Mouse (Mus musculus) midbrain, embryonic 13.5 days (tissue): ENCODE measurements at regions not wholly inside any gene's neighbourhood (a gene's known extent, or its start where the extent isn't known, plus 50 kb on each side); places are given as distances from the start of the nearest gene placed in this dataset.

Experiments used
- ATAC-seq: fragments of 200-750 bp; cut with Nextera tagmentation; 2 replicates; pipeline ENCODE4 v1.8.0; 2017; ENCODE audit warnings: mild to moderate bottlenecking, moderate TSS enrichment, moderate library complexity
- H3K27ac ChIP-seq: fragments of 300-500 bp; sonication (generic); 2 replicates; pipeline ENCODE4 v1.5.1; 2015; ENCODE audit warnings: inconsistent platforms, mild to moderate bottlenecking, moderate library complexity
- H3K27me3 ChIP-seq: fragments of 300-500 bp; sonication (generic); 2 replicates; pipeline ENCODE4 v1.6.1; 2015; ENCODE audit warnings: mild to moderate bottlenecking, inconsistent platforms
- H3K36me3 ChIP-seq: fragments of 300-500 bp; sonication (generic); 2 replicates; pipeline ENCODE4 v1.6.1; 2015; ENCODE audit warnings: mild to moderate bottlenecking, inconsistent platforms
- H3K4me1 ChIP-seq: fragments of 300-500 bp; sonication (generic); replicated peaks from 2 replicates; pipeline ENCODE4 v1.6.1; 2015; ENCODE audit warnings: inconsistent platforms
- H3K4me2 ChIP-seq: fragments of 300-500 bp; sonication (generic); replicated peaks from 2 replicates; pipeline ENCODE4 v1.6.1; 2015; ENCODE audit warnings: moderate library complexity, mild to moderate bottlenecking, inconsistent platforms
- H3K4me3 ChIP-seq: fragments of 300-500 bp; sonication (generic); replicated peaks from 2 replicates; pipeline ENCODE4 v1.5.1; 2015; ENCODE audit warnings: mild to moderate bottlenecking, inconsistent platforms
- H3K9ac ChIP-seq: fragments of 300-500 bp; sonication (generic); replicated peaks from 2 replicates; pipeline ENCODE4 v1.6.1; 2015; ENCODE audit warnings: mild to moderate bottlenecking, inconsistent platforms
- H3K9me3 ChIP-seq: fragments of 300-500 bp; sonication (generic); 2 replicates; pipeline ENCODE4 v1.6.1; 2016; ENCODE audit warnings: mild to moderate bottlenecking, inconsistent platforms
- WGBS: fragments of 180-500 bp; shearing (Covaris S2); methylation state at CpG from one replicate; pipeline ENCODE4 v1.1.7; 2015; 5-methylcytosine and 5-hydroxymethylcytosine counted together

- no peak overlapping the region for H3K4me2 ChIP-seq
- no peak overlapping the region for H3K9ac ChIP-seq
- H3K4me1 ChIP-seq = no peaks in the 10 kb centered on the region
- 93% methylated on average over 7 of the region's 7 CpGs for WGBS
- H3K27ac ChIP-seq = no peak overlapping the region
- no peak overlapping the region for H3K4me3 ChIP-seq
- H3K27me3 ChIP-seq = no peaks in the 10 kb centered on the region
- H3K9me3 ChIP-seq = no peaks in the 10 kb centered on the region
- ATAC-seq = no peak
- H3K36me3 ChIP-seq = no peaks in the 10 kb centered on the region
These were observed 131.8 kb downstream of the Gm10260 start for GRCm38 (mm10) chr13:97628608-97629007.

- no peaks in the 10 kb centered on the region for H3K27me3 ChIP-seq
- H3K4me2 ChIP-seq = no peak overlapping the region
- no peaks in the 10 kb centered on the region for H3K9me3 ChIP-seq
- H3K27ac ChIP-seq = no peak overlapping the region
- no peak overlapping the region for H3K4me3 ChIP-seq
- 95% methylated on average over 10 of the region's 10 CpGs for WGBS
- H3K9ac ChIP-seq = no peak overlapping the region
- no peaks in the 10 kb centered on the region for H3K4me1 ChIP-seq
- no peaks in the 10 kb centered on the region for H3K36me3 ChIP-seq
- ATAC-seq = no peak
These were observed 133.2 kb downstream of the Gm10260 start for GRCm38 (mm10) chr13:97627247-97627646.

DNA sequence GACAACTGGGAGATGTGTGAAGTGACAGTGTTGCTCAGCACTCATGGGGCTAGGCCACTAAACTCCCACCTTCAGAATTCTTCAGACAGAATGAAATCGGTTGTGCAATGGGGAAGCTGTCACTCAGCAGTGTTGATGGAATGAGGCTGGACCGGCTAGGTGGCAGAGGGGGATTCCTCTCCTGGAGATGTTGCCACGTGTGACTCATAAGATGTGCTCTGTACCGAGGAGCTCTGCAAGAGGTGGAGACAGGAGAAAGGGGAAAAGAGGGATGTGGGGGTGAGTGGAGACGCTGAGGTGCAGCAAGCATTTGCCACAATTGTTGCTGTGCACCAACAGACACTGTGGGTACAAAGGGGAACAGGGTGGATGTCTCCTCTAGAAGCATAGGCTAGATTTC lies 133.6 kb downstream of the Gm10260 start:
- H3K9me3 ChIP-seq = no peaks in the 10 kb centered on the region
- H3K4me3 ChIP-seq = no peak overlapping the region
- H3K27me3 ChIP-seq = no peaks in the 10 kb centered on the region
- H3K9ac ChIP-seq = no peak overlapping the region
- 86% methylated on average over 5 of the region's 5 CpGs for WGBS
- no peak overlapping the region for H3K4me2 ChIP-seq
- H3K4me1 ChIP-seq = no peaks in the 10 kb centered on the region
- no peak for ATAC-seq
- H3K27ac ChIP-seq = no peak overlapping the region
- no peaks in the 10 kb centered on the region for H3K36me3 ChIP-seq

DNA sequence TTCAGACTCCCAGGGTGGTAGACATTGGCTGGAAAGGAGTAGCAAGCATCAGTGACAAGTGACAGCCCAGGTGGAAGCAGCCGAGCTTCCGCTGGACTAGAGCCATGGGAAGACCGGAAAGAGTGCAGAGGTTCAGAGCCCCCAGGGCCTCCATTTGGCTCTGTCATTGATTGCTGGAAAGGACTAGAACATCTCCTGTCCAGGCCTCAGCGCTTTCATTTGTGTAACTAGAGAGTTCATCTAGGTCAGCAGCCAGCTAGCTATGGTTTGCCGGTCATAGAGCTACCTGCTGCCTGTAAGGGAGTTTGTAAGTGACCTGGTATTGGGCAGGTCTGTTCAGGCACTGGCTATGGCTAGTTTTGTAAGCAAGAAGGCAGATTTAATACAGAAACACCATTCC lies 134.3 kb downstream of the Gm10260 start:
- Histone ChIP-seq H3K4me3 (no peak overlapping the region), H3K9me3 (no peaks in the 10 kb centered on the region), H3K27ac (no peak overlapping the region), H3K4me1 (no peaks in the 10 kb centered on the region), H3K27me3 (no peaks in the 10 kb centered on the region), H3K36me3 (no peaks in the 10 kb centered on the region), H3K9ac (no peak overlapping the region), H3K4me2 (no peak overlapping the region)
- WGBS = 97% methylated on average over 5 of the region's 5 CpGs
- ATAC-seq = no peak

DNA sequence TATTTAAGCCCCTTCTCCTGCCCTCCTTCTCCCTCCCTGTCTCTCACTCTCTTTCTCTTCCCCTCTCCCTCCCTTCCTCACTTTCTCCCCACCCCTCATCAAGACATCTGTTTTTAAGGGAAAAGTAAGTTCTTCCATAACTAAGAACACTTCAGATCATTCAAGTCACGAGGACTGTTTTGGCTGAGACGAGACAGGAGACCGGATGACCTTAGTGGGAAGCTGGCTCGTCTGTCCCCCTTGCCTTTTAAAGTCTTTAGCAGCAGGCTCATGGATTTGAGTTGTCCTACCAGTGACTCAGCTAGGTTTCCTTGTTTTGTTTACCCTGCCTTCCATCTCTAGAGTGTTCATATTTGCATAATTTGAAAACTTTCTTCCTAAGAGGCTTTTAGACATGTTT lies 135.0 kb downstream of the Gm10260 start:
- ATAC-seq = no peak
- WGBS = 88% methylated on average over 4 of the region's 4 CpGs

GRCm38 (mm10) chr13:97618190-97618586 lies 142.2 kb downstream of the Gm10260 start:
- no peak overlapping the region for H3K4me3 ChIP-seq
- no peaks in the 10 kb centered on the region for H3K4me1 ChIP-seq
- ATAC-seq = no peak
- H3K36me3 ChIP-seq = no peaks in the 10 kb centered on the region
- no peak overlapping the region for H3K9ac ChIP-seq
- no peaks in the 10 kb centered on the region for H3K9me3 ChIP-seq
- no peak overlapping the region for H3K27ac ChIP-seq
- H3K27me3 ChIP-seq = no peaks in the 10 kb centered on the region
- WGBS = 95% methylated on average over 6 of the region's 6 CpGs
- H3K4me2 ChIP-seq = no peak overlapping the region

More for the DNA sequence above, 135.0 kb downstream of the Gm10260 start:
- Histone ChIP-seq H3K9me3 (no peaks in the 10 kb centered on the region), H3K36me3 (no peaks in the 10 kb centered on the region), H3K9ac (no peak overlapping the region), H3K4me1 (no peaks in the 10 kb centered on the region), H3K4me2 (no peak overlapping the region), H3K27ac (no peak overlapping the region), H3K27me3 (no peaks in the 10 kb centered on the region), H3K4me3 (no peak overlapping the region)

GRCm38 (mm10) chr13:97617511-97618189 lies 142.8 kb downstream of the Gm10260 start:
- H3K27me3 ChIP-seq = no peaks in the 10 kb centered on the region
- ATAC-seq = no peak
- H3K4me3 ChIP-seq = no peak overlapping the region
- 76% methylated on average over 13 of the region's 13 CpGs for WGBS
- no peaks in the 10 kb centered on the region for H3K9me3 ChIP-seq
- H3K36me3 ChIP-seq = no peaks in the 10 kb centered on the region
- H3K27ac ChIP-seq = no peak overlapping the region
- no peaks in the 10 kb centered on the region for H3K4me1 ChIP-seq
- H3K4me2 ChIP-seq = no peak overlapping the region
- H3K9ac ChIP-seq = no peak overlapping the region

DNA sequence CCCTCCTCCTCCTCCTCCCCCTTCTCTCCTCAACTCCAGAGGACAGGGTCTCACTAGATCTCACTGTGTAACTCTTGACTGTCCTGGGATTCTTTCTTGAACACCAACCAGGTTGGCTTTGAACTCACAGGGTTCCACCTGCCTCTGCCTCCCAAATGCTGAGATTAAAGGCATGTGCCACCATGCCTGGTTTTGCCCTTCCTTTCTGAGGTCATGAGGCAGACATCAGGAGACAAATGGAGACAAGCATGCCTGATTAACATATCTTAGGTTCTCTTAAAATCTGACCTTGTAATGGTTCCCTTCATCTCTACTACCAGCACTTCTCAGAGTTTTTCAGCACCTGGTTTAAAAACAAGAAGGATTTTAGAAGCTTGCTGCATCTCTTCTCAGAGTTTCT lies 143.5 kb downstream of the Gm10260 start:
- no peak for ATAC-seq

DNA sequence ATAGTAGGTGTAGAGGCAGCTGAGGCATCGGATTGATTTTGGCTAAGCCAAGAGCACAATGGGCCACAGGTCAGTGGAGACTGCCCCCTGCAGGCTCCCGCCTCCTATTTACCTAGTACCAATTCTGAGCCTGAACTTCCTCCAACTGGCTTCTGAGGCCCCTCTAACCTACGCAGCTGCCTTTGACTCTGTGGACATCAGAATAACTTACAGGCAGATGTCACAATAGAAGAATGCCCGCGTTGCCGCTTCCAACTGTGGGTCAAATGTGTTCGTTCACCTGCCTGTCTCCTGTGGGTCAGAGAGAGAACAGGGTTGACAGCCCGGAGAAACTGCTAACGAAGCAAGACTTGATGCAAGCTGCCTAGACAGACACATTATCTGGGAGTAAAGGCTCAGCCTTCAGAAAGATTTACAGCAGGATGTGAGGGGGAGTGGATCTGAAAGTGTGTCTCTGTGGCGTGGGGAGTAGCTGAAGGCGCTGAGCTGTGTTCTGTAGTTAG lies 153.2 kb downstream of the Gm10260 start:
- Histone ChIP-seq H3K27me3 (no peaks in the 10 kb centered on the region), H3K4me2 (no peak overlapping the region), H3K4me1 (peaks cover 13% of the 10 kb centered on the region), H3K4me3 (no peak overlapping the region), H3K9ac (no peak overlapping the region), H3K9me3 (no peaks in the 10 kb centered on the region), H3K36me3 (no peaks in the 10 kb centered on the region), H3K27ac (no peak overlapping the region)
- 37% methylated on average over 11 of the region's 11 CpGs for WGBS
- ATAC-seq = no peak

More for the DNA sequence above, 143.5 kb downstream of the Gm10260 start:
- no peak overlapping the region for H3K9ac ChIP-seq
- H3K27ac ChIP-seq = no peak overlapping the region
- no peaks in the 10 kb centered on the region for H3K4me1 ChIP-seq
- no peak overlapping the region for H3K4me3 ChIP-seq
- no peak overlapping the region for H3K4me2 ChIP-seq
- no peaks in the 10 kb centered on the region for H3K36me3 ChIP-seq
- no peaks in the 10 kb centered on the region for H3K9me3 ChIP-seq
- H3K27me3 ChIP-seq = no peaks in the 10 kb centered on the region

DNA sequence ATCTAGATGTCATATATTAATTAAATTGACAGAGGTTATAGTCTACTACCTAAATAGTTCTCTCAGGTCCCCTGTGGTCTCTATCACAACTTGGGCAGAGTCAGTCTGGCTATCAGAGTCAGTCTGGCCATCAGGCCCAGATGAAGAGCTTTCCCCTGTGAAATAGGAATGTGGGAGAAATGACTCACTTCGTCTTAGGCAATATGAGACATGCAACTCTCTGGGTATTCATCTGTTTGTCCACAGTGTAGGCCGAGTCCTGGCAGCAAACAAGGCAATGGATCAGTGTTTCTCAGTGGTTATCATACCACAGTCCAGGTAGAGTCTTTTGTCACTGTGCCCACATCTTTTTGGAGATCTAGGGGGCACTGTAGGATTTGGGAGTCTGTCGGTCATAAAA lies 156.0 kb downstream of the Gm10260 start:
- Histone ChIP-seq H3K4me3 (no peak overlapping the region), H3K27me3 (no peaks in the 10 kb centered on the region), H3K36me3 (no peaks in the 10 kb centered on the region), H3K9ac (no peak overlapping the region), H3K27ac (no peak overlapping the region), H3K4me1 (peaks cover 13% of the 10 kb centered on the region), H3K9me3 (no peaks in the 10 kb centered on the region), H3K4me2 (no peak overlapping the region)
- 88% methylated on average over 3 of the region's 3 CpGs for WGBS
- no peak for ATAC-seq

- no peak overlapping the region for H3K27ac ChIP-seq
- H3K27me3 ChIP-seq = no peaks in the 10 kb centered on the region
- no peak overlapping the region for H3K9ac ChIP-seq
- no peaks in the 10 kb centered on the region for H3K9me3 ChIP-seq
- no peaks in the 10 kb centered on the region for H3K36me3 ChIP-seq
- H3K4me3 ChIP-seq = no peak overlapping the region
- ATAC-seq = no peak
- H3K4me1 ChIP-seq = peaks cover 8% of the 10 kb centered on the region
- 71% methylated on average over 7 of the region's 7 CpGs for WGBS
- H3K4me2 ChIP-seq = no peak overlapping the region
These were observed 159.2 kb downstream of the Gm10260 start for GRCm38 (mm10) chr13:97601135-97601730.

- Histone ChIP-seq H3K36me3 (no peaks in the 10 kb centered on the region), H3K4me1 (peaks cover 8% of the 10 kb centered on the region), H3K9ac (no peak overlapping the region), H3K27ac (no peak overlapping the region), H3K4me2 (no peak overlapping the region), H3K27me3 (no peaks in the 10 kb centered on the region), H3K4me3 (no peak overlapping the region), H3K9me3 (no peaks in the 10 kb centered on the region)
- no peak for ATAC-seq
- 68% methylated on average over 7 of the region's 7 CpGs for WGBS
These were observed 160.3 kb downstream of the Gm10260 start for GRCm38 (mm10) chr13:97600136-97600535.
